Mouse (Mus musculus) megakaryocyte, adult 5-6 weeks (primary cell): ENCODE data around the gene Rab33b. TPM values are rescaled to one million over a fixed set of nuclear protein-coding genes. Genes with fewer than 3 reads are reported as not detected.

ENCODE experiments used
- total RNA-seq, 2 experiments: library from RNA; stranded (forward) in 1 of 2; stranded (reverse) in 1 of 2; fragments of 153-499, 151-499 nt in 1 of 2; fragments of 221-1000, 200-1000 nt in 1 of 2; gene quantifications; 2 replicates each; pipeline versions ENCODE4 v1.2.3 to v1.2.4; 2015 to 2017

Gene Rab33b
- total RNA-seq, 2 experiments from 2014 or later, result 15.8 to 17.5 TPM

Other genes starting within 250 kb of the Rab33b start
- 37.0 and 39.6 TPM in 2 replicates for gene Elf2, start 143.3 kb upstream of the Rab33b start, total RNA-seq (2015)
- 98.4 and 102 TPM in 2 replicates for gene Elf2, start 143.3 kb upstream of the Rab33b start, total RNA-seq (2017)
- not detected in 2 replicates for gene Mgarp, start 87.2 kb upstream of the Rab33b start, total RNA-seq (2015)
- gene Mgarp, start 87.2 kb upstream of the Rab33b start, total RNA-seq (2017), result not detected in 2 replicates
- 118 and 150 TPM in 2 replicates for gene Ndufc1, start 74.9 kb upstream of the Rab33b start, total RNA-seq (2015)
- 46.2 and 78.2 TPM in 2 replicates for gene Ndufc1, start 74.9 kb upstream of the Rab33b start, total RNA-seq (2017)
- gene Naa15, start 68.8 kb upstream of the Rab33b start, total RNA-seq (2015), result 49.5 and 61.9 TPM in 2 replicates
- 50.3 and 66.1 TPM in 2 replicates for gene Naa15, start 68.8 kb upstream of the Rab33b start, total RNA-seq (2017)
- gene Setd7, start 77.0 kb downstream of the Rab33b start, total RNA-seq (2015), result 20.5 and 21.7 TPM in 2 replicates
- gene Setd7, start 77.0 kb downstream of the Rab33b start, total RNA-seq (2017), result 15.0 and 23.1 TPM in 2 replicates
- gene Mgst2, start 176.4 kb downstream of the Rab33b start, total RNA-seq (2015), result 66.9 and 85.5 TPM in 2 replicates
- 38.3 and 40.8 TPM in 2 replicates for gene Mgst2, start 176.4 kb downstream of the Rab33b start, total RNA-seq (2017)